Mouse (Mus musculus): ENCODE measurements around the gene Hoxb9.

Gene Hoxb9

GRCm38 (mm10) chr11:96284774-96285734 lies 13.8 kb downstream of the Hoxb9 start:
- no peak for DNase-seq (ENCODE audit: low spot score)

GRCm38 (mm10) chr11:96285771-96286738 lies 14.8 kb downstream of the Hoxb9 start, which contains the start of gene Hoxb7:
Gene Hoxb7 (plus strand): TSS chr11:96286623.
- no peak for DNase-seq (ENCODE audit: low spot score)

DNA sequence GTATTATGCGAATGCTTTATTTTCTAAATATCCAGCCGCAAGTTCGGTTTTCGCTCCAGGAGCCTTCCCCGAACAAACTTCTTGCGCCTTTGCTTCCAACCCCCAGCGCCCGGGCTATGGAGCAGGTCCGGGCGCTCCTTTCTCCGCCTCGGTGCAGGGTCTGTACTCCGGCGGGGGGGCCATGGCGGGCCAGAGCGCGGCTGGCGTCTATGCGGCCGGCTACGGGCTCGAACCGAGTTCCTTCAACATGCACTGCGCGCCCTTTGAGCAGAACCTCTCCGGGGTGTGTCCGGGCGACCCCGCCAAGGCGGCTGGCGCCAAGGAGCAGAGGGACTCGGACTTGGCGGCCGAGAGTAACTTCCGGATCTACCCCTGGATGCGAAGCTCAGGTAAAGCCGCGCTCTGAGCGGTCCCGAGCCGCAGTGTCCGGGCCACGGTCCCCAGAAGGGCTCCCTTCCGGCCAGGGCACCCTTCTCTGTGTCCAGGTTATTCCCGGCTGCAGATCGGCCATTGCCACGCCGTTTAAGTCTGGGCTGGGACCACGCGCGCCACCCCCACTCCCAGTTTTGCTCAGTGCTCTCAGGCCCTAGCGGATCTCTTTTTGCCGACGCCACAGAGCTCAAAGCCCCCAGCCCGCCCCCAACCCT lies 15.6 kb downstream of the Hoxb9 start:
- DNase-seq (ENCODE audit: low spot score) = no peak

- no peak for DNase-seq (ENCODE audit: low spot score)
Measured at GRCm38 (mm10) chr11:96287411-96287810, 16.2 kb downstream of the Hoxb9 start.

DNA sequence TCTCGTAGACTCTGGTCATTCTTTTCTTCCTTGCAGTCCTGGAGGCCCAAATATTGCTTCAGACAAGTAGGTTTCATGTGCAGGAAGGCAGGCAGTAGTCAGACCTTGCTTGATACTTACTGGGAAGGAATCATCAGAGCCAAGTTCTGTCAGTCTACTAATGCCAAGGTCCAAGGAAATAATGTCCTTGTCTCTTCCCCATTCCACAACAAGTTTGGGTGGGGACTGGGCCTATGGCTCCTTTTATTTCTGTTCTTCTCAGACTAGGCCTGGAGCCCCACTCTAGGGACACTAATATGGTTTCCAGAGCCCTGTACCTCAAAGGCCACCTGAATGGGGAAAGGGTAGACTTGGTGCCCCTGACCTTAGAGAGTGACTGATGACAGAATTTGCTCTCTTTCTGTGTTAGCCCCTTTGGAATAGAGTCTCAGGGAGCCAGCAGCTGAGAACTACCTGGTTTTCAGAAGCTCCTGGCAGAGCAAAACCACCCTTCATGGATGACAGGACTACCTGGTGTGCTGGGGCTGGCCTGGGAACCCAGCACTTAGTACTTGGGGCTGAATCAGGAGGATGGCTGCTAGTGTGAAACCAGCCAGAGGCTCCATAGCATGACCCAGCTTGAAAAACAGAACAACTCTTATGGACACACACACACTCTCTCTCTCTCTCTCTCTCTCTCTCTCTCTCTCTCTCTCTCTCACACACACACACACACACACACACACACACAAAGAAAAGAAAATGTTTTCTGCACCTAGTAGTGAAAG lies 17.4 kb downstream of the Hoxb9 start:
- no peak for DNase-seq (ENCODE audit: low spot score)

DNA sequence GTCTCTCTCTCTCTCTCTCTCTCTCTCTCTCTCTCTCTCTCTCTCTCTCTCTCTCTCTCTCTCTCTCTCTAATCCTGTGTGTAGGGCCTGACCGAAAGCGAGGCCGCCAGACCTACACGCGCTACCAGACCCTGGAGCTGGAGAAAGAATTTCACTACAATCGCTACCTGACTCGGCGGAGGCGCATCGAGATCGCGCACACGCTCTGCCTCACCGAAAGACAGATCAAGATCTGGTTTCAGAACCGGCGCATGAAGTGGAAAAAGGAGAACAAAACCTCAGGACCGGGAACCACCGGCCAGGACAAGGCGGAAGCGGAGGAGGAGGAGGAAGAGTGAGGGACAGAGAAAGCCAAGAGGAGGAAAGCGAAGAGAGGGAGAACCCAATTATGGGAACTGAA lies 18.0 kb downstream of the Hoxb9 start:
- DNase-seq (ENCODE audit: low spot score) = no peak

DNA sequence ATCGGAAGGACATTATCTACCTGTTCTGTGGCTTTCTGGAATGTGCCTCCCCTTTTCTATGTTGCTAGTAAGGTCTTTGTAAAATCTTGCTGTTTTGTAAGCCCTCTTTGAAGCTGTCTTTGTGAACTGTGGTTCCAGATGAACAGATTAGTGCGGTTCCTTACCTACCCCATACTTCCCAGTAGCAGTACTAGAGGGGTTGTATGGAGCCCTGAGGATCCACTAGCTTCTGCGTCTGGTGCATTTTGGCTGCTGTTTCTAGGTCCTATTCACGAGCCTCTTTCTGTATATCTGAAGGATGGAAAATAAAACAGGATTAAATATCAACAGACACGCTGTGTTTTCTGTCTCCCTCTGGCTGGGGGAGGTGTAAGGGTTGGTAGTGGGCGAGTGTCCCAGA lies 18.6 kb downstream of the Hoxb9 start:
- DNase-seq (ENCODE audit: low spot score) = no peak

DNA sequence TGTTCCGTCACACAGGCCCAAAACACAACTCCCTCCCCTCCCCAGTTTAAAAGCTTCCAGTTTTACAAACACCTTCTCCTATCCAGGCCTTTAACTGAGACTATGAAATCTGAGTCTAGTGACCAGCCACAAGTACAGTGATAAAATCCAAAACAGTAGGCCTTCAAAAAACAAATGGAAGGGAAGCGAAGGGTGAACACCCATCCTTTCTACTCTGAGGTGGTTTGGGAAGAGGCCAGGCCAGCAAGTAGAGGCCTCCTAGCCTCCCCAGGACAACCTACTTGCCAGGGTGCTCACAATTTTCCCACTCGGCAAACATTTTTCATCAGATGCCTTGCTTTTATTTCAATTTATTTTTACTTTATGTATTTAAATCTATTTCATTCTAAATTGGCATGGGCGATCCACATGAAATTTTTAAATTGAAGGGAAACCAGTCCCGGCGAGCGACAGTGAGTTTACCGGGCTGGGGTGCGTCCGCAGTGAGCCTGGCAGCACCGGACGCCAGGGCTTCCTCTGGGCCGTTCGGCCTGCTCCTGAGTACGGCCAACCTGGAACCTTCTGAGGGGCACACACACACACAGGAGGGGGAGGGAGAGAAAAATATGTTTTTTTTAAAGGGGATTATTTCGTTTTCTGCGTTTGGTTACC lies 19.6 kb downstream of the Hoxb9 start:
- no peak for DNase-seq (ENCODE audit: low spot score)

DNA sequence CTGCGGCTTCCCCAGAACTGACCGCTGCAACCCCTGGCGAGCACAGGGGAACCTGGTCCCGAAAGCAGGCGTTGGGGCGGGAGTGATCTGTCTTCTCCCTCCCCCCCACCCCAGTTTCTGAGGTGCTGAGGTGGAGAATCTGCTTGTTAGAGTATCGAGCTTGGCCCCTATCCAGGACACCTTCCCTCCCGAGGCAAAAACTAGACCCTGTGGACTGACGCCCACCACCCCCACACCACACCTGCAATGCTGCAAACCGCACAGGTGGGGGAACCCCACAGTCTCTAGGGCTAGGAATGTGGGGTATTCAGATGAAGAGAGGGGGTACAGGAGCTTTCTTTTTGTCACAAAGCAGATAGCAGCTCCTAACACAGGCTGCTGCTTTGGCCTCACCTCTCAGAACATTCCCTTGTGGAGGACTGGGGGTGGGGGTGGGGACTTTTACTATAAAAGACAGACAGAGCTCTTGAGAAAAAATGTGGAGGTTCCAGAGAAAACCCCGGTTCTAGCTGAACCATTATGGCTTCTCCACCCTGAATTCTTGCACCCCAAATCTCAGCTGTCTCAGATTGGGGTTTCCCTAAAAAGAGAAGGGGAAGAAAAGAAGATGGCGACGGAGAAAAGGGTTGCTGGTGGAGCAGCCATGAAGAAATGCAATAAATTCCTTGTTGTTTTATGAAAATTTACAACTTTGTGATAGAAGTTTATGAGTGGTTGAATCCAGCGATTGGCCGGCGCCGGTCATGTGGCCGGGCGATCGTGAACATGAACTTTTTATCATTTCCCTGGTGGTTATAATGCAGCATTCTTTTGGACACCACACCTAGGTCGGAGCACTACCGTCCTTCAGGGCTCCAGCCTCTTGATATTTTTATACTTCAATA lies 20.7 kb downstream of the Hoxb9 start, which contains the start of gene Hoxb6:
Gene Hoxb6, plus strand, starts transcription at position 796 of the 884 bp plus-strand sequence.
- no peak for DNase-seq (ENCODE audit: low spot score)

DNA sequence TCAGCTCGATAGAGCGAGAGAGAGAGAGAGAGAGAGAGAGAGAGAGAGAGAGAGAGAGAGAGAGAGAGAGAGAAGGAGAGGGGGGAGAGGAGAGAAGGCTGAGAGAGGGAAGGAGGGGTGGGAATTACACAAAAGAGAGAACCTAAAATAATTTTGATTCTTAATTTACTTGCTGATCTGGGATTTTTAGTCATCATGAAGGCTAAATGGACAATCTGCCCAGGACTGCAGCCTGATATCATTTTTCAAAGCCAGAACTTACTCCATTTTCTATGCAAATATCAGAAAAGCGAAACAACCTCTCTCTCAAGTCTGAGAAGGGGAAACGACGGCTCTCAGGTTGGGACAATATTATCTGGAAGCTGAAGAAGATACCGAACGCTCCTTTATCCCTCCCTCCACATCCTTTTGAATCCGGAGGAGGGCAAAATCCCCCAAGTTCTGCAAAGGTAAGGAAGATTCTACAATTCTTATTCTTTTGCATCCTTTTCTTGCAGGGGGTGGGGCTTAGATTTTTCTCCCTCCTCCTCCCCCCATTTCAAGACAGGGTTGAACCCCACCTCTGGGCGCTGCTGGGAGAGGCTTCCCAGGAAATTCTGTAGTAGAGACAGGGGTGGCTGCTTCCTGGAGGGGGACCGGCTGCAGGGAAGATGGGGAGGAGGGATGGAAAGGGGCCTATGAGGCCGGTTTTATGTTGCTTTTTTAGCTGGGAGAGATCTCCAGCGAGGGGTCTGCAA lies 21.5 kb downstream of the Hoxb9 start:
- no peak for DNase-seq (ENCODE audit: low spot score)

- no peak for DNase-seq (ENCODE audit: low spot score)
Measured at GRCm38 (mm10) chr11:96293302-96293921, 22.2 kb downstream of the Hoxb9 start.

- DNase-seq (ENCODE audit: low spot score) = peak; percentile 37
Measured at GRCm38 (mm10) chr11:96294245-96295091, 23.2 kb downstream of the Hoxb9 start.

- DNase-seq (ENCODE audit: low spot score) = no peak
Measured at GRCm38 (mm10) chr11:96295092-96295835, 24.0 kb downstream of the Hoxb9 start.

- DNase-seq (ENCODE audit: low spot score) = no peak
Measured at GRCm38 (mm10) chr11:96296997-96297396, 25.7 kb downstream of the Hoxb9 start.

DNA sequence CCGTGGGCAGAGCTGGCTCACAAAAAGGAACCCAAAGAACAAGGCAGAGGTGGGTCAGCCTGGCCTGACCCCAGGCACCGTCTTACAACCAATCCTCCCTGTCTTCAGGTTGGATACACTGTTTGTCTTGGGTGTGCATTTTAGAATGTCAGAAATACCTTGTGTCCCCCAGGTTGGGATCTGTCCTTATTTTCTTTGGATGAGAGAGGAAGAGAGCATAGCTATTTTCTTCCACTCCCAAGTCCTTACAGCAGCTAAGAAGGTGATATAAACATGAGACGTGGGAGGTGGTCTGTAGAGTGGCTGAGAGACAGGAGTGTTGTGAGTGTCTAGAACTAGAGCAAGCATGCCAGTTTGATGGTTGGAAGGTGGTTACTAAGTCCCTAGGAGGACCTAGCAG lies 26.2 kb downstream of the Hoxb9 start:
- no peak for DNase-seq (ENCODE audit: low spot score)

DNA sequence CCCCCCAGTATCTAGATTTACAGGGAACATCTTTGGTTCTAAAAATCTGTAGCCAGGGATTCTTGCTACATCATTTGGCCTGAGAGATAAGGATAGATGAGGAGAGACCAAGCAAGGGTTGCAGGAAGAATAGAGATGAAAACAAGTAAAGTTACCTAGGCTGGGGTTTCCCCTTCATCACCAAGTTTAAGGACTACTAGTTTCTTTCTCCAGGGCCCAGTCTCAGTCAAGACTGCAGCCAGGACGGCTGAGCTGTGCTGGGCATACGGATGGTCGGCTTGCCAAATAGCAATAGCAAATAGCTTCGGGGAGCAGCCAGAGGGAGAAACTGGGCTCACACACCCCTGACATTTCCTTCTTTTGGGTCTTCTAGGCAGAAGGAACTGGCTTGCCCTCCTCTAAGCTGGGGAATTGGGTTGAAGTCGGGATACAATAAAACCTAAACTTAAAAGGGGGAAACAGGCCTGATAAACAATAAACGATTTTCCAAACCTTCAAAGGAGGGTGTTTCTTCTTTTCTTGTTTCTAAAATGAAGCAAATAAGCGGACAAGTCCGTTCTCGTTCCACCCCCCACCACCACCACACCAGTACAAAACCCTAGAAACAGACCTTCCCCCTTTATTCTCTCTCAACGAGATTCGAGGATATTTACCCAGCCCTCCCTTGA lies 26.8 kb downstream of the Hoxb9 start:
- no peak for DNase-seq (ENCODE audit: low spot score)
